Mouse (Mus musculus) yolk sac, embryonic 10.5 days (tissue): ENCODE results near the gene Dut.
A peak's percentile ranks its signal among the peaks of the same experiment; 100 is the strongest.
"Not testable (repeated sequence)": the region's sequence is repeated elsewhere in the genome, so short reads cannot be mapped to it uniquely, and the experiment has no call there.

Experiments
- DNase-seq: peaks from one replicate; pipeline ENCODE4 v3.0.0-alpha.2; 2017; ENCODE audit warnings: low spot score

The Dut gene

DNA sequence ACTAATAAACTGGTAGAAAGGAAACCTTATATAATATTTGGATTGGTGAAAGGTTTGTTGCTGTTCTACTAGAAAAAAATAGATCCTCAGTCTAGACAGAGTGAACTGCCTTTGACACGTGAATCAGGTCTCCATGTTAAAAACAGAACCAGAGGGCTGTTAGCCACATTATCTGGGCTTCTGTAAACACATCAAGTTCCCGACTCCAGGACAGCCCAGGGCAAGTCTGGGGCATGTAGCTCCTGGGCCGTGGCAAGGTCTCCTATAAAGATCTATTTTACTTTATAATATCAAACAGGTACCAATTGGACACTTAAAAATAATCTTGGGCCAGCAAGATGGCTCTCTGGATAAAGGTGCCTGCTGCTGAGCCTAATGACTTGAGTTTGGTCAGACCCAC, 8.9 kb downstream of the Dut start:
- DNase-seq, result no peak

DNA sequence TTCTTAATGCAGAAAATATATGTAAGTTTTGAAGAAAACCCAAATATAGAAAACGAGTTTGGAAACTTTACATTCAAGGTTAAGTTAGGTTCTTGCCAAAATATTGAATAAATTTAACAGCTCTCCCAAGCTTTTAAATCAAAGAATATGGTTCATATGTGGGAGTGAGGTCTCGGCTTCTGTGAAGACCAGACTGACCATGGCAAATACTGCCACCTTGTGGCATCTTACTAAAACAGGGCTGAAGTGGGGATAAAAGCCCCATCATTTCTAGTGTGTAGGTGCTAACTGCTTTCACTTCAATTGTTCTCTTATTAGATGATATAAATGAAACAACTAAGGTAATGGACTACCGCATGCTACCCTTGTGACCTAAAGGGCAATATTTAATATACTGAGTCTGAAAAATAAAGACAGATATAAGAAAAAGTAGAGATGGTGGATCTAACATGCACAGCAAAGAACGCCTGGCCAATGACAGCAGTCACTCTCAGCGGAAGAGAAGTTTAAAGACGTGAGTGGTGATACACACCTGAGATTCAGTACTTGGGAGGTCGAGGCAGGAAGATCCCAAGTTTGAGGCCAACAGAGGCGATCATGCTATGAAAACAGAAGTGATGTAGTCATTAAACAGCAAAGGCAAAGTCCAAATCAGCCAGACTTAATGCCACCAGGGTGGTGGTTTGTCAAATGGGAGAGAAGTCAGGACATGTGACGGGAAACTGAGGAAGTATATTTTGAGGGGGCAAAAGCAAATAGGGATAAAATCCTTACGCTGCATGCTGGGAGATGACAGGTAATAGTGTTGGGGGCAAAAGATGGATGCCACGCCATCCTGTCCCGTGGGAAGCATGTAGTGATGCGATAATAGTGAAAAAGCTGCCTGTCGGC, 12.5 kb downstream of the Dut start:
- DNase-seq, result no peak

DNA sequence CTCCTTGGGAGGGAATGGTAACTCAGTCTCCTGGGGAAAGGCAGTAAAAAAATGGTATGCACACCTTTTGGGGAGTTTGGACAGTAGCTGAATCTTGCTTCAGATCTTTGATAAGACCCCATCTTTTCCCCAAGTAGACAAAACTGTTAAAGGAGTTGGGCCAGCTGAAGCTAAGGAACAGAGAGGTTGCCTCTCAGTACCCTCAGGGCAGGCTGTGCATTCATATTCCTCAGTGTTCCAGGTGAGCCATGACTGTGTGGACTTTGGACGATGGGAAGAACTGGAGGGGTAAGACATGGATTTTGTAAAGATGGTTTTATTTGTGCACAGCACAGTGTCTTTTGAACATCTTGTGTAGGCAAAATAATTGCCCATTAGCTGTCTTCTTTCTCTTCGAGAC, 13.3 kb downstream of the Dut start:
- DNase-seq, result no peak

DNA sequence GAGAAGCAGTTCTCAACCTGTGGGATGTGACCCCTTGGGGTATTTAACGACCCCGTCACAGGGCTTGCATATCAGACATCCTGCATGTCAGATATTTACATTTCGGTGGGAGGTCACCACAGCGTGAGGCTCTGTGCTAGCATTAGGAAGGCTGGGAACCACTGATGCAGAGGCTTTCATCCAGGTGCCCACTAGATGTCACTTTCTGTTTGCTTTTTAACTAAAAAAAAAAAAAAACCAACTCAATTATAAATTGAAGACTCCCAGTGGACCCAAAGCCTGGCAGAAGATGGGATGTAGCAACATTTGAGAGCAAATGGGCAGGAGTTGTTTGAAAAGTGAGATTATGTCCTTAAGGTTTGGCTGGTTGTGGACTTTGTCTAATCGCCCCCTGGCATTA, 16.1 kb downstream of the Dut start:
- no peak for DNase-seq

DNA sequence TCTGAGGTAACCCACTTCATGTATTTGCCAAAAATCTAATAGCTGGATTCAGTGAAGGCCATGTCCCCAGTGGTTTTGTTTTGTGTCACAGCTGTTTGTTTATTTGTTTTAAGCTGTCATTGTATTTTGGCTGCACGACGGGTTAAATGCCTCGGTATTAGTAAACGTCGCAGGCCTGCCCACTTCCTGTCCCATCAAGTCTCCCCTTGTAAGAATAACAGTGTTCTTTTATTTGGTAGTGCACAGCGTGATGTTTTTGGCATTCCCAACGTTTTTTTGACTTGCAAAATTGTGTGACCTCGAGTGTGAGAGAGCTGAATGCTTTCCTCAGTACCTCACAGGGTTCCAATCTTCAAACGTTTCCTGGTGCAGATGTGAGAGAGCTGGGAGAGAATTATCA, 16.8 kb downstream of the Dut start:
- no peak for DNase-seq

DNA sequence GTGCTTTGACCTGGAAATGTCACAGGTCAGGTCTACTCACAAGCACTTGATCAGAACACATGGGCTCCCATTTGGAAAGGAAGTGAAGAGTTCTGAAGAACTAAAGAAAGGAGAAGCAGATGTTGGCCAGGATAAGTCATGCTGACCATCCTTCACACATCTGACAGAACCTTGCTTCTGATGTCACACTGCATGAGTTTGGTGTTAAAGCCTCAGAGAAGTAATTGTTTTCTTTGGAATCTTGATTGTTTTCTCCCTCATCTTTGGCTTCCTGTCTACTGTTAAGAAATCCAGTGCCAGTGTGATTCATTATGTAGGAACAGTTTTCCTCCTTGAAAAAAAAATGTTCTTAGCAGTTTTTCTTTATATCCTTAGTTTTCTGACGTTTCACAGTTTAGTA, 21.9 kb downstream of the Dut start:
- DNase-seq, result no peak

DNA sequence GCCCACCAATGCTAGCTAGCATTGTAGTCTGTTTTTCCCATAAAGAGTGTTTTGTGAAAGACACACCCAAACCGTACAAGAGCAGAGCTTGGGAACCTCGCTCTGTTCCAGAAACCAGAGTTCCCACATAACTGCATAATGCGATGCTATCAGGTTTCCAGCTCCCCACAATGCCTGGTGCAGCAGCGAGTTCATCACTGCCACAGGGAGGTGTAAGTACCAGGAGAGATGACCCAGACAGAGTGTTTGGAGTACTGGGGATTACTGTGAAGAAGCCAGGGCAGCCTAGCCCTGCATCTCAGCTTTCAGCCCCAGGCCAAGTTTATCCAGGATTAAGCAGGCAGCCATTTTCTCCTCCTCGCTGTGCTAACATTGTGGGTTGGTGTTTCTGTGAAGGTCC, 28.6 kb downstream of the Dut start:
- no peak for DNase-seq

DNA sequence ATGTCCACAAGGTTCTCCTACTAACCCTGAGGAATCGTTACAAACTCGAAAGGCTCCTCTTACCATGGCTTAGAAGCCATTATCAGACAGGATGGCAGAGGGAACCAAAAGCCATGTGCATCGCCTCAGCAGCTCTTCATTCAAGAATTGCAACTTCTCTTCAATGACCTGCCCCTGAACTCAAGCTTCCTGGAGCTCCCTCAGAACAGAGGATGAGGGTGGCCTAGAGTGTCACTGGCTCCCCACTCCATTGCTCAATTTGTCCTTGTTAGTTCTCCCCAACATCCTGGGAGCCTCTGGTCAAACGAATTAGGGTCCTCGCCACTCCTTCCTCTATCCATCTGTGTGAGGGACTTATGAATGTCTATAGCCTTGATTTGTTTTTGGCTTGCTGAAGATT, 29.7 kb downstream of the Dut start:
- no peak for DNase-seq

DNA sequence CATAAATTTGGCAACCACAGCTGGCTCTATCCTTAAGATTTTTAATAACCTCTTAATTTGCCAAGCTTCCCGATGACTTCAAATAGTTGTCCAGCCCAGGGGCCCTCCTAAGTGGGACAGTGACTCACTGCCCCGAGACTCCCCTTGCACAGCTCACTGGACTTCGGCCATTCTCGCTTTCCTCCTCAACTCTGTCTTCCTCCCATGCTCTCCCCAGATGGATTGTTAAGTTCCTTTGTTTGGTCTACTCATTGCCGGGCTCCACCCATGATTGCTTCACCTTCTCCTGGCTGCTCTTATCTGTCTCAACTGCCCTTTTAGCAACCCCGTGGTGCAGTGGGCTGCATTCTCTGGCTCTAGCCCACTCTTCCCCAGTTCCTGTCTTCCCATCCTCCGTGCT, 31.5 kb downstream of the Dut start:
- peak; percentile 62 for DNase-seq

DNA sequence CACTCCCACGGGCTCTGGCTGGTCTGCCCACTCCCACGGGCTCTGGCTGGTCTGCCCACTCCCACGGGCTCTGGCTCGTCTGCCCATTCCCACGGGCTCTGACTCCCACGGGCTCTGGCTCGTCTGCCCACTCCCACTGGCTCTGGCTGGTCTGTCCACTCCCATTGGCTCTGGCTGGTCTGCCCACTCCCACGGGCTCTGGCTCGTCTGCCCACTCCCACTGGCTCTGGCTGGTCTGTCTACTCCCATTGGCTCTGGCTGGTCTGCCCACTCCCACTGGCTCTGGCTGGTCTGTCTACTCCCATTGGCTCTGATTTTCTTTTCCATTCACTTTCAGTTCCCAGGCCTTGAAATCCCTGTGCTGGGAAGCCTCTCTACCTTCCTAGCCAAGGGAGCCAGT, 33.0 kb downstream of the Dut start:
- DNase-seq, result not testable (repeated sequence)

DNA sequence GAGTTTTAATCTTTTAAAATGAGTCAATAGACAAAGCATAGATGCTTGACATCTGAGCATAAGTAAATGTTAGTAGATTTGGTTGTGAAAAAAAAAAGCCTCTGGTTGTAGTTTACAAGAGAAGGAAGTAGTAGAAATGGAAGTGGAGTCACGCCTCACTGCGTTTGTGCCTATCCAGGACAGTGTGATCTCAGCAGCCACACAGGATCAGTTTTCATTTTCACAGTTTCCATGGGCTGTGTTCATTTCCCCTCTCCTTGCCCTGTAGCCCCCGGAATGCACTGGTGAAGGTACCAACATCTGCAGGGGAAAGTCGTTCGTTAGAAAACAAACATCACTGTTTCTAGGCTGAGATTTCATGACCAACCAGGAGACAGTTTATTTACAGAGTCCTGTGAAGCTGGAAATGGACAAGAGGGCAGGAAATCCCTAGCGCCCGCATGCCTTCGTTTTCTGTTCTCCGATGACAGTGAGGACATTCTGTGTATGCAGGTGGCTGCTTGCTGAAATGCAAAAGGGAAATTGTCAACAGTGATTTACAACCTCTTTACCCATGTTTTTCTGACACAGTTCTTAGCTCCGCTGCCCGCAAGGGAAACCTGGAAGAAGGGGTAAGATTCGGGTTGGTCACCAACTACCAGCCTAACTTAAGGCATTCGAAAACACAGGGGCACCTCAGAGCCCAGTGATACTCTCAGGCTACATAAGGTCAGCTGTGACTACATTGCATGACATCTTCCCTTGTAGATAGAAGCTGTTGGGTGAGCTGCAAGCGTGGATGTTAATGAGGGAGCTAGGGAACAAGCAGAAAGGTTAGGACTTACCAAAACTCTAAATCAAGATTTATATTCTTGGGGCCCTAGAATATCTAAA, 35.6 kb downstream of the Dut start:
- no peak for DNase-seq

DNA sequence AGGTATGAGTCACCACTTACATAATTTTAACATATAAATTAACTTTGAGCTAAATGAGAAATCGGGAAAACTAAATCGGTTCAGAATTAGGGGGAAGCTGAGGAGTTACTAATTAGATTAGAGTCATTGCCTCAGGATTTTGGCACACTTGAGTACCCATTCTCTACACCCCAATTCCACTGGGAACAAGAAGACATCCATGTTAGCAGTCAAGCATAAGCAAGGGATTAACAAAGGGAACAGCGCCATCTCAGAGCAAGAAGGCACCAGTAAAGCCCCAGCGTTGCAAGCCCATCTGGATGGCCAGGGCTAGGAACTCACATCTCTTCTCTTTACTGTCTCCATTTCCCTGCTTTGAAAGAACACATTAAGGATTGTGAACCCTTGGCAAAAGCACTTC, 38.8 kb downstream of the Dut start:
- no peak for DNase-seq

DNA sequence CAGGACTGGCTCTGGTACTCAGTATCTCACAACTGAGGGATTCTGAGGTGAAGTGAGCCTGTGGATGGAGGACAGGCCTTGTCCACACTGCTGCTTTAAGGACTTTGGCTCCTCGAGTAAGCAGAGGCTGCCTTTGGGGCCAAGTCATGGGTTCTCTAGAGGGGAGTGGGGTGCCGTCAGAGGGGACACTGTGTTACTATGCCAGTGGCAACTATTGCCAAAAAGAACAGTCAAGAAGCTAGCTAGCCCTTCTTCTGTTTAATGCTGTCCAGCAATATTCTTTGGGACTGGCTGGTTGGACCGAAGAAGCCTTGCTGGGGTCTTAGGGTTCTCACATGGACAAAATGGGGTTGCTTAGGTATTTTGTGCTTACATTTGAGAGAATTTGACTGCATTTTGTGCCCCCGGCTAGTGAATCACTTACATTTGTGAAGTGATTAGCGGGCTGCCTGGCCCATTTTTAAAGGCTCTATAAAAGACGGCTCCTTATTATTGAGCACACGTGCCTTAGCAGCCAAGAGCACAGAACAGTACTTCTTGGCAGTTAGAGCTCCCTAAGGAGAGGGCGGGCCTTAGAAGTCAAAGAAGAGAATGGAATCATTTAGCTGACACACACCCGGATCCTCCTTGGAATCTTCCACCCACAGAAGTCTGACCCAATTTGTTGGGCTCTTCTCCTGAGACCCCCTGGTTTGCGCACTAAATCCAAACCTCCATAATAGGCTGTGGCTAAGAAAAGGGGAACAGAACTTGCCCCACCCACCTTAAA, 43.4 kb downstream of the Dut start:
- DNase-seq, result no peak

DNA sequence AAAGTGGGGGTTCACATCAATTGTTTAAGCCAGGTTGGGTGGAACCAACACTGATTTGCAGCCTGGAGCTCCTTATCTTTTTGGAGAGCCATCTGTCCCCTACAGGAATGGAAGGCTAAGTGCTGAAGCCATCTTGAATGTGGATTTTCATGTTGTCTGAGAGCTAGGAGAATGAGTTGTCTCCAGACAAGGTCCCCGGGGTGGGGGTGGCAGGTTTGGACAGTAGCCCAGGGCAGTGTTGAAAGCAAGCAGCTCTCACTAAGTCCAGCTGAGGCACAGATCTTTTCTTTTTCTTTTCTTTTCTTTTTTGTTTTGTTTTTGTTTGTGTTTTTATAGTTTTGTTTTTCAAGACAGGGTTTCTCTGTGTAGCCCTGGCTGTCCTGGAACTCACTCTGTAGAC, 44.1 kb downstream of the Dut start:
- DNase-seq, result no peak

DNA sequence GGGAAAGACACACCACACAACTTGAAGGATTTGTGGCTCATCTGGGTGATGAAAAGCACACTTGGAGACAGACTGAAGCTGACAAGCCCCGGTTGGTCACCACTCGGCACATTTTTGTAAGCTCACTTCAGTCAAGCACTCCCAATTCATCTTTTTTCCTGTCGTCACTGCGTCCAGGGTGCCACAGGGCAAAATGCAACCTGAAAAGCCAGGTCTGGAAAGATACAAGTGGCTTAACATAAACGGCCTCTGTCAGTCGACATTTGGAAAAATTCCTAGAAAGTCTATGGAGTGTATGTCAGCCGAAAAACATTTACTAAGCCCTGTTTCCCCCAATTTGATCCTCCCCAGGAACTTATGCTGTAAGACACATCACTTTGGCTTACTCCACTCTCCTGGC, 45.6 kb downstream of the Dut start:
- DNase-seq, result no peak

DNA sequence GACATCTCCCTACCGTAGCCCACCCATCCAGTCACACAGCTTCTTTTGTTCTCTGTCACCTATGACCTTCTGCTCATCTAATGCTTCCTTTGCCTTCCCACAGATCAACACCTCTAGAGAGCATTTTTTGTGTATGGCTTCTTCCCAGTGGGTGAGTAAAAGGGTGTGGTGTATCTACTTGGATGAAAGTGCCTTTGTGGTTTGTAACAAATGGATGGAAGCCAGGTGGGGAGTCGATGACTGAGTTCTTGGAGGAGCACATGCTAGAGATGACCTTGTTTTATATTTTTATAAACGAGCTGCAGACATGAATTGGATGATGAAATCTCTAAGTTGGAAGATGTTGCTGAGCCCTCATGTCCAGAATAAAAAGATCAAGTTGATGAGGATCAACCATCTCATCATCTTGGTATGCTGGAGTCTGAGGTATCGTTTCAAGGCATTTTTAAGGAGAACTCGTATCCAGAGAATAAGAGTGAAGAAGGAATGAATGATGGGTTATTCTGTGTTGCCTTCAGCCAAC, 47.0 kb downstream of the Dut start:
- no peak for DNase-seq

DNA sequence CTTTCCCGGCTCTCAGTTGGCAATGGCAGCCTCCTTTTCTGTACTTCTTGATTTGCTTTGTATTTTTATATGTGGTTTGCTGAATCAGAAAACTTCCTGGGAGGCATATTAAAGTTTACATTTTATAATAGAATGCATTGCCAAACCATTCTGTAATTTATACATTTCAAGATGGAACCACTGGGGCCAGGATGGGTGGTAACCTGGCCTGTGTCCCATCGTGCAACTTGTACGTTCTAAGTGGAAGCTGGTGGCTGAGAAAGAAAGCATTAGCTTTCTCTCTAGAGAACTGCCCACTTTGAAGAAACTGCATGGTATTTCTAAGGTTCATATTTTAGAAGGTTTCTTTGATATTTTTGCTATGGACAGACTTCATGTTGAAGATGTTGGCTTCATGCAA, 48.5 kb downstream of the Dut start:
- DNase-seq, result no peak

DNA sequence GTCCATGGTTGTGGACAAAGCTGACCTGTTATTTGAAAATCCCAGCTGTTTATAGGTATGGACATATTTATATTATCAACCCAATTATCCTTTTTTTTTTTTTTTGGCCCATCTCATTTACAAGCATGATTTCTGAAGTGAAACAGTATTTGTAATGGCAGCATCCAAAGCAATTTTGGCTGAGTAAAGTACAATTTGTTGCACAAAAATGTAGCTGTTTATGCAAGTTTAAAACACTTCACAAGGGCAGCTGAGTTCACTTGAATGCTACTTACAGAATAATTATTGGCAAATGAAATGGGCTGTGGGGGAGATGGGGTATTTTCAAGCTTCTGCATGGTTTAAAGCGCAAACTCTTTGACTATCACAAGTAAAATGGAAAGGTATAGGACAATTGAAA, 51.9 kb downstream of the Dut start:
- DNase-seq, result no peak

DNA sequence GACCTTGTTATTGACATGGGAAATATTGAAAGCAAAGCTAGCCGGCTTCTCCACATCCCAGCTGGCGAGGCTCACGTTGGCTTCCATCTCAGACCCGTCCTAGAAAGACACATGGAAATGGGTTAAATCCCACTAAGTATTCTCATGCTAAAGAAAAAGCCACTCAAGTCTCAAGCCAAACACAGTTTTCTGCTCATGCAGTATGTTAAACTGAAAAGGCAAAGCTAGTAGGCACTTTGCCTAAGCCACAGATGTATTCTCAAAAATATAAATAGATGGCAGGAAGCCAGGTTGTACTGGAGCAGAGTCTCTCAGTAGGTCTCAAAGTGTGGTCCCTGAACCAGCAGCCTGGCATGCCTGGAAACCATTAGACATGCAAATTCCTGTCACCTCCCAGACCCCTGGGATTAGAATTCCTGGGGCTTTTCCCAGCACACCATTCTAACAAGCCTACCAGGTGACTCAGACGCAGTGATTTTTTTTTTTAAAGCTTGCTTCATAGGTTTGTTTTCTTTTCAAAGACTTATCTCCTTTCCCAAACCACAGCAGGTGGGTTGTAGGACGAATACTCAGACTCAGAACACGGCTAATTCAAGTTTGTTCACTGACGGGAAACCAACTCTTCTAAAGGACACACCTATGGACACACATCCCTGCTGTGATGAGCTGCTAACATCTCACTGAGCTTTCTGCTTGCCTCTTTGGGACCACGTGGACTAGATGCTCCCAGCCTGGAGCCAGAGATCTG, 55.1 kb downstream of the Dut start:
- DNase-seq, result no peak

DNA sequence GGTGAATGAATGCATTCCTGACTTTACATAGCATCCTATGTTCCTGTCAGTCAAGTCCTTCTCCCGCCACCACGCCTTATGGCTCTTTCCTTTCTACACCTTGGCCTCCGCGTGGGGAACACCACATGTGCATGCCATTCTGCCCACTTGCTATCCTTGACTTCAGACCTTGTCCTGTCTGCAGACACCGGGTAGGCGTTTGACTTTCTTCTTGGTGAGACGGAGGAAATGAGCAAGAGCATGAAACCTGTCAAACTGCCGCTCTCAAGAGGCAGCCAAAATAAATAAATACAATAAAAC, 55.6 kb downstream of the Dut start:
- DNase-seq, result no peak

DNA sequence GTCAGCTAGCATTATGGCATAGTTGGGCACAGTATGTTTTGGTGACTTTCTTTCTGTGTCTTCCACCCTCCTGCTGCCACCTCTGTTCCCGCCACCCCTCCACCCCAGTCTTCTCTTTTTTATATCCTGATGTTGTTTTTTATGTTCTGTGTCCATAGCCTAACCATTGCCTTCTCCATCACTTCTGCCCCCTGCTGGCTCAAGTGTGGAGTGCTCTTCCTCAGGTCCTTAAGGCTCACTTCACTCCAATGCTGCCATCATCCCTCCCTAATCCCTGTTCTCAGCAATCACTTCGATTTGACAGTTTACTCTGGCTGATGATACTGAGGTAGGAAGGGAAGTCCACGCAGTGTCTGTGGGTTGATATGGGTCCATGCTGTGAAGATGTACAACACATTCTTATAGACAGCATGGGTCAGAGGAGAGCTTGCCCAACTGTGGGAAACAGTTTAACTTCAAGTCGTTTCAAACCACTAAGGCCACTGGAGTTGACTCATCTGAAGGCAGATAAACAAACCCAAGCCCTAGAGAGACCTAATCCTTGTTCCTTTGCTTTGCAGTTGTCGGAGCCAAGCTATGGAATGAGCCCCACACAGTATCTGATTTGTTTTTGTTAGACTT, 56.9 kb downstream of the Dut start:
- no peak for DNase-seq
